Mouse (Mus musculus) CD4-positive, CD25-positive, alpha-beta regulatory T cell (primary cell): ENCODE data around the gene Zscan10. TPM values are rescaled to one million over a fixed set of nuclear protein-coding genes. Genes with fewer than 3 reads are reported as not detected.

Experiments used
- polyA plus RNA-seq: library from polyadenylated mRNA; unstranded; fragments of 100-300 nt; shearing (Covaris generic); gene quantifications from one replicate; pipeline ENCODE4 v1.2.1, GENCODE M21; 2017

Gene Zscan10
- 1.6 TPM for polyA plus RNA-seq

GRCm38 (mm10) chr17:23600641-23601622 lies at the start of gene Zscan10:
TSS of gene Zscan10 (plus strand) at chr17:23600856.

GRCm38 (mm10) chr17:23563595-23564367 lies 36.9 kb upstream of the Zscan10 start, which contains the start of gene Zfp213:
TSS of gene Zfp213 (minus strand) at chr17:23564238.

DNA sequence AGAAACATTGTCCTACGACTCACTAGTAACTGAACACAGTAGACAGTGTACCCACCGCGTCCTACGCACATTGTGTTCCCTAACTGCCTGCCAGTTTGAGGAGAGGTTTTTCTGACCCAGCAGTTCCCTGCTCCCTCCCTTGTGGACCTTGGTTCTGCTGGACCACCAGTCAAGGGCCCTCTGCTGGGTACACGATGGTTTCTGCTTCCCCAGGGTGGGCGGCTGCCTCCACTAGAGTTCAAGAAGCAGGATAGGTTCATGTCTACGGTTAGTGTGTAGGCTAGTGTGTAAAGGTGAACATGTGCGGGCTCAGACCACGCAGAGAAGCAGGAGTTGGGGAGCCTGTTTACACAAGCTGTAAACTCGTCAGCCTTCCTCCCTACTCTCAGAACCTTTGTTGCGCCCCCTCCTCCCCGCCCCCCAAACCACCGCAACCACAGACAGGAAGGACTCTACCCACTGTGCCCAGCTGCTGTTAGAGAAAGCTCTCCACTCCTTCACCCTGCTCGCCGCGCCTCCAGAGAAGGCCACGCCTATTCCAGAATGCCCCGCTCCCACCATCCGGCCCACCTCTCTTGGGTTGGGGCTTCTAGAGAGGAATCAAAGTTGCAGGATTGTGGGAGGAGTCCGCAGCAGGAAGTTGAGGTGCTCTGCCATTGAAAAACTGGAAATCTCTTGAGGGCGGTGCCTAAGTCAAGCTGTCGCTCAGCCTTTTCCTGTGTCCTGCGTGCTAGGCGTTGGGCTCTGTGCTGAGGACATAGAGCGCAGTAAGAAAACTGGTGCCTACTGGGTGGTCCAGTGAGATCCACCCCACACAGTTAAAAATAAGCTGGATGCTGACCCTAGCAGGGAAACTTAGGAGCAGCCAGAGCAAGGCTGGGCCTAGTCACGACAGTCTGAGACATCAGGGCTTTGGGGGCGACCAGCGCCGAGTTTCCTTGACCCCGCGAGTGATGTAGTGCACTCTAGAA lies 1.8 kb upstream of the Zscan10 start, which contains the start of gene Zfp13:
Gene Zfp13, minus strand, starts transcription at position 906 of the 971 bp plus-strand sequence.

GRCm38 (mm10) chr17:23644613-23645495 lies 44.2 kb downstream of the Zscan10 start, which contains the start of gene Mmp25:
TSS of gene Mmp25 (minus strand) at chr17:23645277.

GRCm38 (mm10) chr17:23660117-23660875 lies 59.6 kb downstream of the Zscan10 start, which contains the start of gene Bicdl2:
TSS of gene Bicdl2 (plus strand) at chr17:23660506.

Other genes with a start within 250 kb of the Zscan10 start
- gene Vmn2r116, start 216.3 kb upstream of the Zscan10 start, polyA plus RNA-seq = 0.06 TPM
- gene Vmn2r117, start 121.2 kb upstream of the Zscan10 start, polyA plus RNA-seq = not detected
- gene Zfp213, start 36.6 kb upstream of the Zscan10 start, polyA plus RNA-seq = 21.2 TPM
- not detected for gene Zfp13, start 1.4 kb upstream of the Zscan10 start, polyA plus RNA-seq
- gene Mmp25, start 44.4 kb downstream of the Zscan10 start, polyA plus RNA-seq = not detected
- gene Bicdl2, start 59.6 kb downstream of the Zscan10 start, polyA plus RNA-seq = not detected
- 49.6 TPM for gene Hcfc1r1, start 72.7 kb downstream of the Zscan10 start, polyA plus RNA-seq
- gene Thoc6, start 73.0 kb downstream of the Zscan10 start, polyA plus RNA-seq = 29.4 TPM
- gene Tnfrsf12a, start 76.6 kb downstream of the Zscan10 start, polyA plus RNA-seq = 9.0 TPM
- gene Cldn6, start 78.4 kb downstream of the Zscan10 start, polyA plus RNA-seq = not detected
- gene Cldn9, start 83.2 kb downstream of the Zscan10 start, polyA plus RNA-seq = not detected
- gene 1520401A03Rik, start 121.9 kb downstream of the Zscan10 start, polyA plus RNA-seq = not detected
- 43.8 TPM for gene Pkmyt1, start 125.5 kb downstream of the Zscan10 start, polyA plus RNA-seq
- 5.3 TPM for gene Paqr4, start 140.0 kb downstream of the Zscan10 start, polyA plus RNA-seq
- 3.4 TPM for gene Kremen2, start 145.0 kb downstream of the Zscan10 start, polyA plus RNA-seq
- 45.2 TPM for gene Flywch1, start 170.7 kb downstream of the Zscan10 start, polyA plus RNA-seq
- gene Flywch2, start 185.2 kb downstream of the Zscan10 start, polyA plus RNA-seq = 2.8 TPM
- 999 TPM for gene Srrm2, start 189.7 kb downstream of the Zscan10 start, polyA plus RNA-seq
- gene Elob, start 228.3 kb downstream of the Zscan10 start, polyA plus RNA-seq = 592 TPM
- 0.18 TPM for gene Prss33, start 235.2 kb downstream of the Zscan10 start, polyA plus RNA-seq
- not detected for gene Prss32, start 243.0 kb downstream of the Zscan10 start, polyA plus RNA-seq
- gene Prss41, start 243.3 kb downstream of the Zscan10 start, polyA plus RNA-seq = 2.8 TPM